Mouse (Mus musculus): ENCODE data around the gene Ttc33.

DNA sequence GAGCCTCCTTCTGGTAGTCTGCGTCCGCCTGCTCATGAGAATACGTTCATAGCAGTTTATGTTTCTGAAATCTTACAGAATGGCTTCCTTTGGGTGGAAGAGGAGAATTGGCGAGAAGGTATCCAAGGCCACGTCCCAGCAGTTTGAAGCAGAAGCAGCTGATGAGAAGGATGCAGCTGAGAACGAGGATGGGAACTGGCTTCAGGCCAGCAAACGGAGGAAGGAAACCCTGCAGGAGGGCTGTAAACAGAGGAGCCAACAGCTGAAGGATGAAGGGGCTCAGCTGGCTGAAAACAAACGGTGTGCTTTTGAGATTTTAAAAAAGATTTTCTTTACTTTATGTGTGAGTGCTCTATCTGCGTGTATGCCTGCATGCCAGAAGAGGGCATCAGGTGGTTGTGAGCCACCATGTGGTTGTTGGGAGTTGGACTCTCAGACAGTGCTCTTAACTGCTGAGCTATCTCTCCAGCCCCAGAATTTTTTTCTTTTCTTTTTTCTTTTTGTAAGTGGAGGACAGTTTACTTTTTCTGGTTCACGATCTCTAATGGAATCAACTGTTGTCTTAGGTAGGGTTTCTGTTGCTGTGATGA is 4.3 kb downstream of the Ttc33 start:
- TF ChIP-seq CTCF (IDR thresholded peaks at IDR 0.05; ENCODE audit: low read depth), result no peak
- TF ChIP-seq EP300 (IDR thresholded peaks at IDR 0.05; ENCODE audit: low read depth), result no peak

Measured in heart, postnatal 0 days (tissue).